Mouse (Mus musculus): ENCODE measurements around the gene Nsa2.

DNA sequence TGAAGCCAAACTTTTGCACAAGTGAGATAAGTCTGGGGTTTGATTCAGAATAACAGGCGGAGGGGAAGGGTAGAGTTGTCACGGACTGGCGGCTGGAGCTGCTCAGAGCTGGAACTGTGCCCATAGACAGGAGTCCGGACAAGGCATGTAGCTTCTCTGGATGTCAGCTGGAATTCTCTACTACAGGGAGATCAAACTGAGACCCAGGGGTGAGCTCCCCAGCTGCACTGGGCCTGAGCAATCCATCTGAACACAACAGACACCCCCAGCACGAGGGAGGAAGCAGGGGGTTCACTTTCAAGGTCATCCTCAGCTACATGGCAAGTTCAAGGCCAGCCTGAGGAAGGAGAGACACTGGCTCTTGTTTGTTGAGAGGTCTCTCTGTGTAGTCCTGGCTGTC, 46.9 kb upstream of the Nsa2 start:
- TF ChIP-seq CTCF (IDR thresholded peaks at IDR 0.05; ENCODE audit: low read depth) (no peak), EP300 (IDR thresholded peaks at IDR 0.05; ENCODE audit: low read depth) (no peak)
